Mouse (Mus musculus): ENCODE data around the gene Pdik1l. TPM values are rescaled to one million over a fixed set of nuclear protein-coding genes. Genes with fewer than 3 reads are reported as not detected.
"Not testable (repeated sequence)": the region's sequence is repeated elsewhere in the genome, so short reads cannot be mapped to it uniquely, and the experiment has no call there.

The Pdik1l gene
- total RNA-seq, 4 experiments from 2014 or later = 15.8 to 22.4 (median 19.3) TPM

DNA sequence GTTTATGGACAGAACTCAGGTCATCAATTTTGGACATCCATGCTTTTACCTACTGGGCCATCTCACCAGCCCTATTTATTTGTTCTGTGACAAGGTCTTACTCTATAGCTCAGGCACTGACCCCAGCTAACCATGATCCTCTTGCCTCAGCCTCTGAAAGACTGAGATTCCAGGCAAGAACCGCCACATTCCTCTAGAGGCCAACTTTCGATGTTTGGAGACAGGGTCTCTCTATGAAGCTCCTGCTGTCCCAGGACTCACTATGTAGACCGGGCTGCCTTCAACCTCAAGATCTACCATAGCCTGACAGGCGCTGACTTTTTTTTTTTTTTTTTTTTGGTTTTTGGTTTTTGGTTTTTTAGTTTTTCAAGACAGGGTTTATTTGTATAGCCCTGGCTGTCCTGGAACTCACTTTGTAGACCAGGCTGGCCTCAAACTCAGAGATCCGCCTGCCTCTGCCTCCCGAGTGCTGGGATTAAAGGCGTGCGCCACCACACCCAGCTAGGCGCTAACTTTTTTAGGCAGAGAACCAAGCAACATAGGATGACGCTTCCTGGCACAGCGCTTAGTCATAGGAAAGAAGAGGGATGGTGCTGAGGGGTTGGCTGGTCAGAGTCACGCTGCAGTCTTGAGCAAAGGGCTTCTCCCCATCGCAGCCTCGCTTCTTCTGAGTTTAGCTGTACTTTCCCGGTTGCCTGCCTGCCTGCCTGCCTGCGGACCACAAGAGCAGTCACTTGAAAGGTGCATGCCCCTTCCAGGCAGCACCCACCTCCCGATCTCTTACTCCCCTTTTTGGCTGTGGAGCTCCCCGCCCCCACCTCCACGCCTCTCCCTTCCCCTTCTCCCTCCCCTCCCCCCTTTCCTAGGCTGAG lies 11.2 kb upstream of the Pdik1l start:
- DNase-seq (ENCODE audit: low spot score in 2 of 2) = no peak

DNA sequence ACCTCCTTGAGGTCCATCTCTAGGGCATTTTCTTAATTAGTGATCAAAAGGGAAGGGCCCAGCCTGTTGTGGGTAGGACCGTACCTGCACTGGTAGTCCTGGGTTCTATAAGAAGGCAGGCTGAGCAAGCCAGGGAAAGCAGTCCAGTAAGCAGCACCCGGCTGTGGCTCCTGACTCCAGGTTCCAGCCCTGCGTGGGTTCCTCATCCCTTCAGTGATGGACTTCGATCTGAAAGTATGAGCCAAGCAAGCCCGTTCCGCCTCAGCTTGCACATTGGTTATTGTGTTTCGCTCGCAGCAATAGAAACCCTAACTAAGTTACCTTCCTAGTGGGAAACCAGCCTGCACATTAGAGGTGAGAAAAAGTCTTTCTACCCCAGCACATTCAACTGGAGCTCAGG lies 9.7 kb upstream of the Pdik1l start:
- no peak for DNase-seq (ENCODE audit: low spot score in 2 of 2)

DNA sequence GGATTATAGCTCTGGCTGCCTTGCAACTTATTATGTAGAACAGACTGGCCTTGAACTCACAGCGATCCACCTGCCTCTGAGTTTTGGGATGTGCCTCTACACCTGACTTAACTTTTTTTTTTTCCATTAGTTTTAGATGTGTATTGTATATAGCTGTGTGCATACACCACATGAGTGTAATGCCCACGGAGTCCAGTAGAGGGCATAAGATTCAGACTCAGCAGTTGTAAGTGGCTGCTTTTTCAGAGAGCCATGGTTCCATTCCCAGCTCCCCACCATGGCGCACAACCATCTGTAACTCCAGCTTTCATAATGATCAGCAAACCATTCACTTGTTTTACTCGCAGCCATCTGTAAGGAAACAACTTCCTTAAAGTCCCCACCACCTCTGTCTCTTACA lies 8.8 kb upstream of the Pdik1l start:
- no peak for DNase-seq (ENCODE audit: low spot score in 2 of 2)

DNA sequence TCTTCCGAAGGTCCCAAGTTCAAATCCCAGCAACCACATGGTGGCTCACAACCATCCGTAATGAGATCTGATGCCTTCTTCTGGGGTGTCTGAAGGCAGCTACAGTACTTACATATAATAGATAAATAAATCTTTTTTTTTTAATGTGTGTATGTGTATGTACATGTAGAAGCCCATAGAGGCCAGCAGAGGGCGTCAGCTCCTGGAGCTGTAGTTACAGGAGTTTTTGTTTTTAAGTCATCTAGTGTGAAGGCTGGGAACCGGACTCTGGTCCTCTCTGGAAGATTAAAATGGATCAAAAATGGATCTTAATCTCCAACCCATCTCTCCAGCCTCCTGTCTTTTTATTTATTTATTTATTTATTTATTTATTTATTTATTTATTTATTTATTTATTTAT lies 8.4 kb upstream of the Pdik1l start:
- not testable (repeated sequence) for DNase-seq (ENCODE audit: low spot score in 2 of 2)

DNA sequence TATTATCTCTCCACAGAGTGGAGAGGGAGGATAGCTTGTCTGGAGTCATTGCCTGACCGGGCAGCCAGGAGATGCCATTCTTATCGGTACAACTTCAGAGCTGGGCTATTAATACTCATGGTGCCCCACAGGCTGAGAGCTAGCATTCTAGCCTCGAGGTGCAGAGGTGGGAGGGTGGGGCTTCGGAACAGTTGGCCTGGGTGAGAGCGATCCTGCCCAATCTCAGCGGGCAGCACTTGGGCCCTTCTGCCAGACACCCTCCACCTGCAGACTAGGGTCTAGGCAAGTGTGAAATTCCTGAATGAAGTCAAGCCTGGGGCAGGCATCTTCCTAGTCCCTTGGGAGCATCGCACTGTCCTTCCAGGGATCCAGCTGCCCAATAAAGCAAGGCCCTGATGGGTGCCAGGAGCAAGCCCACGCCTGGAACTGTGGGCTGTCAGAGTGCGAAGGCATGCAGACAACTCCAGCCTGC lies 6.0 kb upstream of the Pdik1l start:
- DNase-seq (ENCODE audit: low spot score in 2 of 2) = no peak

DNA sequence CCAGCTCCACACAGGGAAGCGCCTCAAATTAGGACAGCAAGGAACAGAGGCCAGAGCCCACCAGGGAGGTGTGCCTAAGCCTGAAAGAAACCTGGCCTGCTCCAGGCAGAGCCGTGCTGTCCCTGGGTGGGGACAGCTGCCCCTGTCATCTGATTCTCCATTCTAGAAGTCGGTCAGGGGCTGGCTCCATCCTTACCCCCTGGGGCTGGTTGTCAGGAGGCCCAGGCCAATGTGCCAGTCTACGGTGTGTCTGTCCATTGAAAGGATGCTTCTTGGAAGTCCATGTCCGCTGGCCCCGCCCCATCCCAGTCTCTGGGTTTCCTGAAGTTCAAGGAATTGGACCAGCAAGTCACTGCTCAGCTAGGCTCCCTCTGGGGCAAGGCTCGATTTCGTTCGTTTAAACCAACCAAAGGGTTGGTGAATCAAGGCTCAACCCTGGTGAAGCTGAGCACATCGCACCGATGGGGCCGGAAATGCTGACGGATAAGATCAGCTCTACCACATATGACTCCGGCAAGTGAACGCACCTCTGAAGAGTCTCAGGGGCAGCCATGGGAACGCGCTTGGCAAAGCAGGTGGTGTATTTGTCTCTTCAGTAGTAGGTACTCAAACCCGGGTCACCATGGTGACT lies 5.5 kb upstream of the Pdik1l start:
- no peak for DNase-seq (ENCODE audit: low spot score in 2 of 2)

DNA sequence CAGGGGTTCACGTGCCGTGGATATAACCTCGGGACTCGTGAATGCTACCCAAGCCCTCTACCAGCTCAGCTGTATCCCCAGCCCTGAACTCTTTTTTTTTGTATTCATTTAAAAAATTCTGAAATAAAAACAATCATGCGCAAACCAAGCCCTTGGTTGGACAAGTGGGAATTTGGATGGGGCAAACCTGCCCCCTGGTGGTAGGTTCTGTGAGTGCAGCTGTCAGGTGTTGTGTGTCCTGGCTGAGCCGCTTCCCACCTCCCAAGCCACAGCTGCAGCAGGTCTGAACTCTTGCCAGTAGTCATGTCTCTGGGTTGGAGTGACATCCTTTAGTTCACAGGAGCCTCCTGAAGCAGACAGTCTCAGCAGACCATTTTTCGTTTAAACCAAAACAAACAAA lies 4.4 kb upstream of the Pdik1l start:
- DNase-seq (ENCODE audit: low spot score in 2 of 2) = peak in 1 of 2 experiments; percentile 54

DNA sequence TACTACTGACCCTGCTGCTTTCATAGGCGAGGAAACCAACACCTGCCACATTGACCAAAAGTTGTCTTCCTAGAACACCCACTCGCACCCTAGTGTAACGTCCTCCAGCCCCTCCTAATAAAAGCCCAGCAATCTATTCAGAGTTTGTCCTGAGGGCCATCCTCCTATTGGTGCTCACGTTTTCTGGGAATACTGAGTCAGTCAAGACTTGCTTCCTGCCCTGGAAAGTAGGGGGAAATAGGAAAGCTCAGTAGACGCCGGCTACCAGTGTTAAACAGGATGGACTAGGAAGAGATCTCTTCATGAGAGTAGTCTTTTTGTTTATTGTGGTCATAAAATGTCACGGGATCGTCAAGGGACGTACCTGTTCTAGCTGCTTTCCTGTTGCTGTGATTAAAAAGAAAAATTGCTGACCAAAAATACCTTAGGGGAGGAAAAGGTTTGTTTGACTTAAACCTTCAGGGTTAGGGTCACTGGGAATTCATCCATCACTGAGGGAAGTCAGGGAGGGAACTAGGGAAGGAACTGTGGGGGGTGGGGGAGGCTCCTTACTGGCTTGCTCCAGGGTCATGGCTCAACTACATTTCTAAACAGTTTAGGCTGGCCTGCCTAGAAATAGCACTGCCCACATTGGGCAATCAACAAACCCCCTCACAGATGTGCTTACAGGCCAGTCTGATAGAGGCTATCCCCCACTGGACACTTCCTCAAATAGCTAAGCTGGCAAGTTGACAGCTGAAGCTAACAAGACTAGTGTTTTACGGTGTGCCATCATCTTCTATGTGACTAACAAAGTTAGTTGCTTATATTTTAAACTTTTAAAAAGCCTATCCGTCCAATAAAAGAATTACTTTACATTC lies 932 bp upstream of the Pdik1l start:
- DNase-seq (ENCODE audit: low spot score in 2 of 2) = no peak

DNA sequence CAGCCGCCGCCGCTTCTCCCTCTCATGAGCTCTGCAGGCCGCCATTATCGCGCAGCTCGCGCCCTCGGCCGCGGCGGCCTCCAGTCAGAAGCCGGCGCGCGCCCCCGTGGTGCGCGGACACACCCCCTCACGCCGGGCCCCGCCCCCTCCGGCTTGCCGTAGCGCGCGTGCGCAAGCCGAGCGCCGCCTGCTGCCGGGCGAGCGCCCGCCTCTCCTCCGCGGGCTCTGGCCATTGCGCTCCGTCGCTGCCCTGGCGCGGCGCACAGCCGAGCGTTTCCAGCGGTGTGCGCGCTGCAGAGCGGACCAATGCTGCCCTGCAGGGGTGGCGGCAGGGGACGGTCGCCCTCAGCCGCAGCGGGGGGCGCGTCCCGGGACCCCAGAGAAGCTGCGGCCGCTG lies 529 bp downstream of the Pdik1l start:
- peak; percentile 92 to 94 for DNase-seq (ENCODE audit: low spot score in 2 of 2)

DNA sequence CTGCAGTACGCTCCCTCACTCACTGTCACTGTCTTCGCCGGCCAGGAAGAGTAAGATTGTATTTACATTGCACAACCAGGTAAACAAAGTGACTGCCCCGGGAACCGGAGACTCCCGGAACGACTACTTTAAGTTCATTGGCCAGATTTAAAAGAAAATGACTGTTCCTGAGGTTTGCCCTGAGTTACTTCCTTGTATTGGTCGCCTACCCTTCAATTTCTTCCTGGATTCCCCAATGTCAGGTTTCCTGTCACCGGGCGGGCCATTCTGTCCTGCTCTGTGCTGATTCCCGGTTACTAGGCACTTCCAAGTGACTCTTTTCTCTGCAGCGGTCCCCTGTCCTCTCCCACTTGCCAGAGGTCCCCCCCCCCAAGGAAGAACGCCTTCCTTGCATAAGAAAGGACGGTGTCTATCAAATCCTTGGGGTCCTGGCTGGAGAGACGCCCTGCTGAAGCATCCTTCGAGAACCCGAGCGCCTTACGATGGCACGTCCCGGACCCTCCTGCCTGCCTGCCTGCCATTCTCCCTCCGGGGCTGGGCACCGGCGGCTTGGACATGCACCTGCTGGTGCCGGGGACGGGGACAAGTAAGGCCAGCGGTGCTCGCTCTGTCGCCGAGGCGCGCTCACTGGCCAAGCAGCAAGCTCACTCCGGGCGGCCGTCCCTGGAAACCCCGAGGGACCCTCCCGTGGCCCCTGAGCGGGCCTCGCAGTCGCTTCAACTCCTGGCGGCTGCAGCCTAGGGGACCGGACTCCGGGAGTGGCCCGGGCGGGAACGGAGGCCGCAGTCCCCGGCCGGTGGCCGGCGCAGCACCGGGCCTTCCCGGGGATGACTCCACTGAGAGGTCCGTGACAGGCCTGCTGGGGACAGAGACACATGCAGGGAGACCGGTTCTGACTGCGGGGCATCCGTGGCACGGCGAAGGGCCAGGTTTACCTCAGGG lies 1.2 kb downstream of the Pdik1l start:
- no peak for DNase-seq (ENCODE audit: low spot score in 2 of 2)

DNA sequence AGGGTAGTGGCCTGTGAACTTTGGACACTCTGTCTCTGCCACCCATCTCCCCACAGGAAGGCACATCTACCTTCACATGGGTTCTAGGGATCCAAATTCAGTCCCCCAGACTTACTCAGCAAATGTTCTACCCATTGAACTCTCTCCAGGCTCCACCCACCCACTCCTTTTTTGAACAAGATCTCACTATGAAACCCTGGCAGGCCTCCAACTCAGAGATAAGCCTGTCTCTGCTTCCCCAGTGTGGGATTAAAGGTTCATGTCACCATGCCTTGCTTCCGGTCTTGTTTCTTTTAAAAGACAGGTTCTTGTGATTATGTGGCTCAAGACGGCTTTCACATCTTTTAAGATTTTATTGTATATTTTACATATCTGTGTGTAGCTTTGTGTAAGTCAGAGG lies 2.8 kb downstream of the Pdik1l start:
- no peak for DNase-seq (ENCODE audit: low spot score in 2 of 2)

DNA sequence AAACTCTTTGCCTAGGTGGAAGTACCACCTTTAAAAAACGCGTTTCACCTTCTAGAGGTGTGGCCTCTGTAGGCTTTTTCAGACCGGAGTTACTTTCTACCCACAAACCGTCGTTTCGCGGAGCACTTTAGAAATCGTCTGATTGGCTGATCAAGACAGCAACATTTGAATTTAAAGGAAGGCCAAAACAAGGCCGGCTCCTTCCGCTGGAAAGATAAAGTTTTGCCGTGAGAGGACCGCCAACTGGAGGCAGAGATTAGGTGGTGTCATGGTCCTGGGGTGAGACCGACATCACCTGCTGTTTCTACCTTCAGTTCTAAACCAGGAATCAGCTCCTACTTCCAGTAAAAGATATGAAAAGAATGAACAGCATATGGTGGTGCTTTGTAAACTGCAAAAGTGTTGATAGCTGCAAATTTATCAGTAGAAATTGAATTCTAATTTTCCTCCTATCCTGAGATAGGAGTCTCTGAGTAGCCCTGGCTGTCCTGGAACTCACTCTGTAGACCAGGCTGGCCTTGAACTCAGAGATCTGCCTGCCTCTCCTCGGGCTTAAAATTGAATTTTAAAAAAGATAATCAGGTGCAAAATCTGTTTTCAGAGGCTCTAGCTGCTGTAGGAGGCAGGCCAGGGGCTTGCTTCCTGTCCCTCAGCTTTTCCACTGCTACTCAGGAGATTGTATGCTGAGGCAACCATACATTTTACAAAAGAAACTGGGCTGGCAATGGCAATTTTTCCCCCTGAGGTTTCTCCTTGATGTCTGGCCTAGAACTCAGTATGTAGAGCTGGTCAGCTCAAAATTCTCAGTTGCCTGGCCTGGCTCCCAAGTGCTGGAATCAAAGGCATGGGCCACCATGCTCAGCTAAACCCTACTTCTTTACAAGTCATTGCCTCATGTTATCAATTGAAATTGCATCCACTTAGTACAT lies 14.0 kb downstream of the Pdik1l start:
- no peak for DNase-seq (ENCODE audit: low spot score in 2 of 2)

DNA sequence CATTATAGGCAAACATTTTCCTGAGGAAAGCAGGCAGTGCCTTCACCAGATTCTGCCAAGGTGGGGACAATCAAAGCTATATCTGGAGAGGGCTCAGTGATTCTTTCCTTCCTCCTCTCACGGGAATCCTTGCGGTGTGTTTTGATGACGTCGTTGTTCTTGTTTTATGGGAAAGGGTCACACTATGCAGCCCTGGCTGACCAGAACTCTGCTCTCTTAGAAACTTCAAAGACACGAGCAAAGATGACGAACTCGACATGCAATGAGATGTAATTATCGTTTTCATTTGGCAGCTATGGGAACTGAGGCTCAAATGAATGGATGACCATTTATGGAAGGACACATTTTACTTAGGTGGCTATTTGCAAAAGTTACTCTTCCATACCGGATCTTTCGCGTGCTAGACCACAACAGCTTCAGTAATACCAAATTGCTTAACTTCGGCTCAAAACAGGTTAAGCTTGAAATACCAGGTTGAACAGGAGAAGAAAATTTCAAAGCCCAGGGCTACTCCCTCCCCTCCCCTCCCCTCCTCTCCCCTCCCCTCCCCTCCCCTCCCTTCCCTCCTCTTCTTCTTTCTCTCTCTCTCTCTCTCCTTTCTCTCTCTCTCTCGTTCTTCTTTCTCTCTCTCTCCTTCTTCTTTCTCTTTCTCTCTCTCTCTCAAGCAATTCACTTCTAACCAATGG lies 14.8 kb downstream of the Pdik1l start:
- DNase-seq (ENCODE audit: low spot score in 2 of 2) = no peak

DNA sequence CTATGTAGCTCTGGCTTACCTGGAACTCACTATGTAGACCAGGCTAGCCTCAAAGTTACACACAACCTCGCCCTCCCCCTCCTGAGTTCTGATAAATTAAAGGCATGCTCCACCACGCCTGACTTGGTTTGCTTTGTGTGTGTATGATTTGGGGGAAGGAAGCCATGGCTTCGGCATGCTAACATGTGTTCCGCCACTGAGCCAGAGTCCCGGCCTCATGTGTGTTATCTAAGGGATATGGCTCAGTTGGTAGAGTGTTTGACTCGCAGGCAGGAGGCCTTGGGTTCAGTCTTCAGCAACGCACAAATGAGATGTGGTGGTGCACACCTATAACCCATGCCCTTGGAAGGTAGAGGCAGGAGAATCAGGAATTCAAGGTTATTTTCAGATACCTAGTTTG lies 15.7 kb downstream of the Pdik1l start:
- no peak for DNase-seq (ENCODE audit: low spot score in 2 of 2)

DNA sequence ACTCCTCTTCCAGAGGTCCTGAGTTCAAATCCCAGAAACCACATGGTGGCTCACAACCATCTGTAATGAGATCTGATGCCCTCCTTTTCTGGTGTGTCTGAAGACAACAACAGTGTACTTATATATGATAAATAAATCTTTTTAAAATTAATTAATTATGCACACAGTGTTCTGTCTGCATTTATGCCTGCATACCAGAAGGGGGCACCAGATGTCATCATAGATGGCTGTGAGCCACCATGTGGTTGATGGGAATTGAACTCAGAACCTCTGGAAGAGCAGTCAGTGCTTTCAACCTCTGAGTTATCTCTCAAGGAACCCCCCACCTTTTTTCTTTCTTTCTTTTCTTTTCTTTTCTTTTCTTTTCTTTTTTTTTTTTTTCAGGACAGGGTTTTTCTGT lies 18.1 kb downstream of the Pdik1l start:
- DNase-seq (ENCODE audit: low spot score in 2 of 2) = not testable (repeated sequence)

DNA sequence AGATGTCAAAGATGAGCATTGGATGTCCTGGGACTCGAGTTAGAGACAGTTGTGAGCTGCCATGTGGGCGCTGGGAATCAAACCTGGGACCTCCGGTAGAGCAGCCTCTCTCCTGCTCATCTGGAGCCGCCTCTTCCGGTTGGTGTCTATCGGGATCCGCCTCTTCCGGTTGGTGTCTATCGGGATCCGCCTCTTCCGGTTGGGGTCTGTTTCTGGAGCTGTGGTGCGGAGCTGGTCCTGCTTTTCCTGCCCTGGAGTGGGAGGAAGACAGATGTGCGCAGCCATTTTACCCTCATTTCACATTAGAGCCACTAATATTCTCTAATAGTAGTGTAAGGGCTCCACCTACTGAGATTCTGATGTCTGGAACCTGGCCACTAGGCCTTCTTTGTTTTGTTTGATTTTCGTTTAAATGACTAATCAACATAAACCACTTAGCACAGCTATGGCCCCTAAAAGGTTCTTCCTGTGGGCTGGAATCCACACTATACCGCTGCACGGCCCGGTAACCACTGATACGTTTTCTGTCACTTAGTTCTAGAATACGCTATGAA lies 19.5 kb downstream of the Pdik1l start:
- DNase-seq (ENCODE audit: low spot score in 2 of 2) = no peak

DNA sequence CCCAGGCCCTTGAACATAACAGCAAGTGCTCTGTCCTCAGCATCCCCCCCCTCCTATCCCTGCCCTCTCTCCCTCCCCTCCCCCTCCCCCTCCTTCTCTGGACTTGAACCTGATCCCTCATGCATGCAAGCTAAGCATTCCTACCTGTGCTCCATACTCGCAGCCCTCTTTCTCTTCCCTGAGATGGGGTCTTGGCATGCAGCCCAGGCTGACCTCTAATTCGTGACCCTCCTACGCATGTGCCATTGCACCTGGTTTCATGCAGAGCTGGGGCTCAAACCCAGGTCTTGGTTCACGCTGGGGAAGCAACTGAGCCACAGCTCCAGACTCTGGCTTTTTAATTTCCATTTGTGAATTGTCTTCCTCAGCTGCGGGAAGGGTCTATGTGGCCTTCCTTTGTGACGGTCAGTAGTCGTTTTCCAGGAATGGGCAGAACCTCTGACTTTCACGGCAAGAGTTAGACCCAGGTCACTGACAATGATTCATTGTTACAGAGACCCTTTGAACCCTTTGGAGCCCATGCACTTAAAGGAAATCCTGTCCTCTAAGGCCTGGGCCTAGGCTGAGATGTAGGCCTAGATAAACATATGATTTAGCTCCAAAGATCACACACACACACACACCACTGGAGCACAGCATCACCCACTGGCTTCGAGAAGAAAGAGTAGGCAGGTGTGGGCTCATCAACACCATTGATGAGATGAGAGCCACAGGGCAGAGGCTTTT lies 21.7 kb downstream of the Pdik1l start:
- DNase-seq (ENCODE audit: low spot score in 2 of 2) = no peak

DNA sequence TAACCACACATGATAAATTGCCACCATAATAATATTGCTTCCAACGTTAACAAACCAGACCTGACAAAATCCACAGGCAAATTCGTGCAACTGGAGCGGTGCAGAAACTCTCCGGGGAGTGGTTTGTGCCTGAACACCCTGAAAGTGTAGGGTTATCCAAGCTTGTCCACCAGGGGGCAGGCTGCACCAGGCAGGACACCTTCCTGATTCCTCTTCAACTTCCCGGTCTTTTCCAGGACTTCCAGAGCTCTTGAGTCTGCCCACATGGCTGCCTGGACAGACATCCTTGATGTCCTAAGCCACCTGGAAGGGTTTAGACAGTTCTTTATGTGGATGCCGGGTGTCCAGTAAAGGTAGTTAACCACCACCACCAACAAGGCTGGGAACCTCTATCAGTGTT lies 24.5 kb downstream of the Pdik1l start:
- no peak for DNase-seq (ENCODE audit: low spot score in 2 of 2)
